Mouse (Mus musculus) embryonic facial prominence, embryonic 11.5 days (tissue): ENCODE measurements at regions not wholly inside any gene's neighbourhood (a gene's known extent, or its start where the extent isn't known, plus 50 kb on each side); places are given as distances from the start of the nearest gene placed in this dataset.

Source experiments
- ATAC-seq: fragments of 200-750 bp; cut with Nextera tagmentation; replicated peaks from 2 replicates; pipeline ENCODE4 v1.8.0; 2017; ENCODE audit warnings: low read depth; ENCODE audit not compliant: insufficient number of reproducible peaks, low FRiP score, low TSS enrichment
- DNase-seq: peaks from one replicate; pipeline ENCODE4 v3.0.0-alpha.2; 2015; ENCODE audit warnings: low spot score
- H3K27ac ChIP-seq: fragments of 300-500 bp; sonication (generic); replicated peaks from 2 replicates; pipeline ENCODE4 v1.5.1; 2014; ENCODE audit warnings: mild to moderate bottlenecking, low read depth, low read length, control low read depth
- H3K27me3 ChIP-seq: fragments of 300-500 bp; sonication (generic); 2 replicates; pipeline ENCODE4 v1.6.1; 2014; ENCODE audit warnings: mild to moderate bottlenecking, low read length, moderate library complexity, mixed read lengths; ENCODE audit not compliant: control insufficient read depth, insufficient read depth
- H3K36me3 ChIP-seq: fragments of 300-500 bp; sonication (generic); replicated peaks from 2 replicates; pipeline ENCODE4 v1.6.1; 2014; ENCODE audit warnings: low read depth, mild to moderate bottlenecking, low read length, moderate library complexity, mixed read lengths; ENCODE audit not compliant: control insufficient read depth, insufficient read depth
- H3K4me1 ChIP-seq: fragments of 300-500 bp; sonication (generic); 2 replicates; pipeline ENCODE4 v1.6.1; 2014; ENCODE audit warnings: low read length, mixed read lengths; ENCODE audit not compliant: control insufficient read depth, insufficient read depth
- H3K4me2 ChIP-seq: fragments of 300-500 bp; sonication (generic); 2 replicates; pipeline ENCODE4 v1.6.1; 2014; ENCODE audit warnings: low read depth, mild to moderate bottlenecking, control low read depth, low read length, moderate library complexity
- H3K4me3 ChIP-seq: fragments of 300-500 bp; sonication (generic); 2 replicates; pipeline ENCODE4 v1.5.1; 2014; ENCODE audit warnings: low read depth, low read length, control low read depth
- H3K9ac ChIP-seq: fragments of 300-500 bp; sonication (generic); replicated peaks from 2 replicates; pipeline ENCODE4 v1.6.1; 2014; ENCODE audit warnings: mild to moderate bottlenecking, control low read depth, low read length
- H3K9me3 ChIP-seq: fragments of 300-500 bp; sonication (generic); replicated peaks from 2 replicates; pipeline ENCODE4 v1.6.1; 2016; ENCODE audit warnings: mild to moderate bottlenecking, low read length, inconsistent platforms, mixed read lengths; ENCODE audit not compliant: control insufficient read depth
- WGBS: fragments of 180-500 bp; shearing (Covaris S2); extraction: QIAGEN DNeasy Blood & Tissue Kit; methylation state at CpG from one replicate; pipeline ENCODE4 v1.1.7; 2014; 5-methylcytosine and 5-hydroxymethylcytosine counted together

- WGBS = 92% methylated on average over 7 of the region's 8 CpGs
- no peaks in the 10 kb centered on the region for H3K9me3 ChIP-seq
- H3K27ac ChIP-seq = no peak overlapping the region
- no peak for ATAC-seq
- no peaks in the 10 kb centered on the region for H3K36me3 ChIP-seq
- no peak overlapping the region for H3K4me2 ChIP-seq
- no peaks in the 10 kb centered on the region for H3K4me1 ChIP-seq
- H3K4me3 ChIP-seq = no peak overlapping the region
- H3K9ac ChIP-seq = no peak overlapping the region
- no peaks in the 10 kb centered on the region for H3K27me3 ChIP-seq
- DNase-seq = no peak
Observed at GRCm38 (mm10) chr9:27646100-27646499, 144.5 kb upstream of the Opcml start.

- H3K9ac ChIP-seq = no peak overlapping the region
- no peak overlapping the region for H3K4me3 ChIP-seq
- H3K4me2 ChIP-seq = no peak overlapping the region
- 60% methylated on average over 10 of the region's 10 CpGs for WGBS
- ATAC-seq (no peak), DNase-seq (no peak)
- H3K4me1 ChIP-seq = no peaks in the 10 kb centered on the region
- no peak overlapping the region for H3K27ac ChIP-seq
- H3K27me3 ChIP-seq = no peaks in the 10 kb centered on the region
- H3K36me3 ChIP-seq = no peaks in the 10 kb centered on the region
- no peaks in the 10 kb centered on the region for H3K9me3 ChIP-seq
Observed at GRCm38 (mm10) chr9:27646956-27647355, 143.6 kb upstream of the Opcml start.

GRCm38 (mm10) chr9:27658001-27658400, 132.6 kb upstream of the Opcml start:
- WGBS = 76% methylated on average over 1 of the region's 1 CpGs
- H3K9ac ChIP-seq = no peak overlapping the region
- no peak for ATAC-seq

GRCm38 (mm10) chr9:27661431-27662300, 128.9 kb upstream of the Opcml start:
- H3K9ac ChIP-seq = no peak overlapping the region
- no peaks in the 10 kb centered on the region for H3K27me3 ChIP-seq
- WGBS = 77% methylated on average over 1 of the region's 1 CpGs
- no peak overlapping the region for H3K4me2 ChIP-seq
- no peaks in the 10 kb centered on the region for H3K9me3 ChIP-seq
- H3K27ac ChIP-seq = no peak overlapping the region
- DNase-seq = no peak
- H3K4me1 ChIP-seq = no peaks in the 10 kb centered on the region
- no peaks in the 10 kb centered on the region for H3K36me3 ChIP-seq
- H3K4me3 ChIP-seq = no peak overlapping the region
- ATAC-seq = no peak

More at GRCm38 (mm10) chr9:27658001-27658400, 132.6 kb upstream of the Opcml start:
- Histone ChIP-seq H3K9me3 (no peaks in the 10 kb centered on the region), H3K4me3 (no peak overlapping the region), H3K27ac (no peak overlapping the region), H3K4me2 (no peak overlapping the region), H3K36me3 (no peaks in the 10 kb centered on the region), H3K27me3 (no peaks in the 10 kb centered on the region), H3K4me1 (no peaks in the 10 kb centered on the region)
- no peak for DNase-seq

GRCm38 (mm10) chr9:27663230-27663629, 127.3 kb upstream of the Opcml start:
- Histone ChIP-seq H3K9me3 (no peaks in the 10 kb centered on the region), H3K9ac (no peak overlapping the region), H3K4me3 (no peak overlapping the region), H3K27me3 (no peaks in the 10 kb centered on the region), H3K4me2 (no peak overlapping the region), H3K36me3 (no peaks in the 10 kb centered on the region), H3K27ac (no peak overlapping the region), H3K4me1 (no peaks in the 10 kb centered on the region)
- WGBS = 91% methylated on average over 1 of the region's 1 CpGs
- no peak for DNase-seq
- ATAC-seq = no peak

GRCm38 (mm10) chr9:27665659-27666058, 124.9 kb upstream of the Opcml start:
- no peak overlapping the region for H3K9ac ChIP-seq
- no peaks in the 10 kb centered on the region for H3K36me3 ChIP-seq
- no peak overlapping the region for H3K27ac ChIP-seq
- WGBS = 81% methylated on average over 2 of the region's 2 CpGs
- no peaks in the 10 kb centered on the region for H3K27me3 ChIP-seq
- DNase-seq (no peak), ATAC-seq (no peak)
- no peaks in the 10 kb centered on the region for H3K4me1 ChIP-seq
- no peak overlapping the region for H3K4me2 ChIP-seq
- no peak overlapping the region for H3K4me3 ChIP-seq
- H3K9me3 ChIP-seq = no peaks in the 10 kb centered on the region

GRCm38 (mm10) chr9:27670032-27670740, 120.4 kb upstream of the Opcml start:
- H3K4me1 ChIP-seq = no peaks in the 10 kb centered on the region
- H3K9me3 ChIP-seq = no peaks in the 10 kb centered on the region
- no peaks in the 10 kb centered on the region for H3K27me3 ChIP-seq
- no peak overlapping the region for H3K4me2 ChIP-seq
- H3K27ac ChIP-seq = no peak overlapping the region
- H3K9ac ChIP-seq = no peak overlapping the region
- DNase-seq (no peak), ATAC-seq (no peak)
- H3K4me3 ChIP-seq = no peak overlapping the region
- no peaks in the 10 kb centered on the region for H3K36me3 ChIP-seq
- 17% methylated on average over 6 of the region's 6 CpGs for WGBS

- no peaks in the 10 kb centered on the region for H3K27me3 ChIP-seq
- H3K4me3 ChIP-seq = no peak overlapping the region
- DNase-seq (no peak), ATAC-seq (no peak)
- no peaks in the 10 kb centered on the region for H3K36me3 ChIP-seq
- no peaks in the 10 kb centered on the region for H3K4me1 ChIP-seq
- no peak overlapping the region for H3K4me2 ChIP-seq
- no peak overlapping the region for H3K9ac ChIP-seq
- H3K9me3 ChIP-seq = no peaks in the 10 kb centered on the region
- no peak overlapping the region for H3K27ac ChIP-seq
Observed at GRCm38 (mm10) chr9:27685325-27685724, 105.2 kb upstream of the Opcml start.
